Mouse (Mus musculus): ENCODE measurements around the gene Smg9. TPM values are rescaled to one million over a fixed set of nuclear protein-coding genes. Genes with fewer than 3 reads are reported as not detected.

Gene Smg9
- total and polyA plus RNA-seq, 2 experiments from 2014 or later: 27.4 to 52.3 TPM

- peak; percentile 41 for TF ChIP-seq CTCF (IDR thresholded peaks at IDR 0.05; ENCODE audit: low read depth)
- H3K9ac ChIP-seq (replicated peaks; ENCODE audit: low read length): 0 out of 2 replicates have a peak overlapping the region, but pooled peaks have one; percentile 21
- H3K4me3 ChIP-seq (ENCODE audit: low read length): no peak overlapping the region
- H3K9me3 ChIP-seq (ENCODE audit: low read length): no peaks in the 10 kb centered on the region
- H3K27ac ChIP-seq: peak overlapping the region; percentile 41
- H3K4me1 ChIP-seq (ENCODE audit: insufficient read depth, low read length): no peaks in the 10 kb centered on the region
- ATAC-seq: peak; percentile 14; the same call in 1 of the 2 replicates
- no peak overlapping the region for H3K4me2 ChIP-seq (ENCODE audit: low read depth, low read length)
- no peaks in the 10 kb centered on the region for H3K27me3 ChIP-seq (ENCODE audit: insufficient read depth, low read length)
- H3K36me3 ChIP-seq (ENCODE audit: insufficient read depth, low read length): 0 out of 2 replicates have a peak, but pooled peaks cover 8% of the 10 kb centered on the region
- 25% methylated on average over 7 of the region's 7 CpGs for WGBS
- DNase-seq (ENCODE audit: low spot score): peak; percentile 28
These were observed 22.2 kb downstream of the Smg9 start for GRCm38 (mm10) chr7:24421648-24422047.

- ATAC-seq: peak; percentile 64
- no peaks in the 10 kb centered on the region for H3K4me1 ChIP-seq (ENCODE audit: insufficient read depth, low read length)
- peak; percentile 65 for DNase-seq (ENCODE audit: low spot score)
- no peak overlapping the region for H3K4me2 ChIP-seq (ENCODE audit: low read depth, low read length)
- H3K9ac ChIP-seq (replicated peaks; ENCODE audit: low read length): 0 out of 2 replicates have a peak overlapping the region, but pooled peaks have one; percentile 21
- peak; percentile 38; the same call in 1 of the 2 replicates for TF ChIP-seq CTCF (IDR thresholded peaks at IDR 0.05; ENCODE audit: low read depth)
- H3K27ac ChIP-seq: peak overlapping the region; percentile 41; the same call in 1 of the 2 replicates
- no peaks in the 10 kb centered on the region for H3K9me3 ChIP-seq (ENCODE audit: low read length)
- H3K36me3 ChIP-seq (ENCODE audit: insufficient read depth, low read length): 0 out of 2 replicates have a peak, but pooled peaks cover 8% of the 10 kb centered on the region
- H3K27me3 ChIP-seq (ENCODE audit: insufficient read depth, low read length): no peaks in the 10 kb centered on the region
- H3K4me3 ChIP-seq (ENCODE audit: low read length): no peak overlapping the region
- 42% methylated on average over 8 of the region's 8 CpGs for WGBS
These were observed 22.8 kb downstream of the Smg9 start for GRCm38 (mm10) chr7:24422251-24422650.

DNA sequence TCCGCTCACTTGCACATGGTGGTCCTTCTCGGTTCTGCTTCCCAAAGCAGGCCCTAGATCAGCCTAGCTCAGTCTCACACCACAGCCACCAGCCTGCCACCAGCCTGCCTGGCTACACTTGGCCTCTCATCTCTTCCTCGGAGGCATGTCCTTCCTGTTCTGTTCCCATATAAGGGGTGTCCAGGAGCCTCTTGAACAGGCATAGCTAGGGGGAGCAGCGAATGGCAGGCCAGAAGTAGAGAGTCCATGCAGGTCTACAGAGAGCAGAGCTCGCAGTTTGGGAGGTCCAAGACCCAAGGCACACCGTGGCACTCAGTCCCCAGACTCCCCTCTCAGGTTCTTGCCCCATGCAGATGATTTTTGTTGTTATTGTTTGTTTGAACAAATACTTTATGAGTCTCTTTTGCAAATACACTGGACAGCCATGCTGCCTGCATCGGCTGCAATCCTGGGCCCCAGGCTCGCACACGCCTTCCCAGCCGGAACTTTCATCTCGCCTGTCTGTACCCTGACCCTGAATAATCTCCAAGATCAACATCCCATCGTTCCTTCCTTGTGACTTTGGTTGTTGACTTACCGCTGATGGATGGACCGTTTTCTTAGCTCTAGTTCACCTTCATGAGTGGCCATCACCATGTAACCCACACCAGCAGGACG lies 23.8 kb downstream of the Smg9 start:
- Histone ChIP-seq H3K4me3 (ENCODE audit: low read length) (no peak overlapping the region), H3K36me3 (ENCODE audit: insufficient read depth, low read length) (0 out of 2 replicates have a peak, but pooled peaks cover 8% of the 10 kb centered on the region), H3K27ac (no peak overlapping the region), H3K27me3 (ENCODE audit: insufficient read depth, low read length) (no peaks in the 10 kb centered on the region), H3K4me1 (ENCODE audit: insufficient read depth, low read length) (no peaks in the 10 kb centered on the region), H3K9me3 (ENCODE audit: low read length) (no peaks in the 10 kb centered on the region), H3K9ac (replicated peaks; ENCODE audit: low read length) (no peak overlapping the region), H3K4me2 (ENCODE audit: low read depth, low read length) (no peak overlapping the region)
- 87% methylated on average over 15 of the region's 15 CpGs for WGBS
- TF ChIP-seq CTCF (IDR thresholded peaks at IDR 0.05; ENCODE audit: low read depth): no peak
- DNase-seq (ENCODE audit: low spot score): no peak
- no peak for ATAC-seq

- no peaks in the 10 kb centered on the region for H3K4me1 ChIP-seq (ENCODE audit: insufficient read depth, low read length)
- H3K4me3 ChIP-seq (ENCODE audit: low read length): no peak overlapping the region
- H3K27ac ChIP-seq: peak overlapping the region; percentile 45; the same call in 1 of the 2 replicates
- DNase-seq (ENCODE audit: low spot score): peak; percentile 77
- ATAC-seq: peak; percentile 52; the same call in 1 of the 2 replicates
- no peaks in the 10 kb centered on the region for H3K9me3 ChIP-seq (ENCODE audit: low read length)
- H3K9ac ChIP-seq (replicated peaks; ENCODE audit: low read length): no peak overlapping the region
- TF ChIP-seq CTCF (IDR thresholded peaks at IDR 0.05; ENCODE audit: low read depth): no peak
- 0 out of 2 replicates have a peak, but pooled peaks cover 8% of the 10 kb centered on the region for H3K36me3 ChIP-seq (ENCODE audit: insufficient read depth, low read length)
- WGBS: 57% methylated on average over 12 of the region's 12 CpGs
- no peak overlapping the region for H3K4me2 ChIP-seq (ENCODE audit: low read depth, low read length)
- H3K27me3 ChIP-seq (ENCODE audit: insufficient read depth, low read length): no peaks in the 10 kb centered on the region
These were observed 24.7 kb downstream of the Smg9 start for GRCm38 (mm10) chr7:24423956-24424732.

- Histone ChIP-seq H3K4me2 (ENCODE audit: low read depth, low read length) (no peak overlapping the region), H3K27ac (no peak overlapping the region), H3K9ac (replicated peaks; ENCODE audit: low read length) (no peak overlapping the region), H3K9me3 (ENCODE audit: low read length) (no peaks in the 10 kb centered on the region), H3K27me3 (ENCODE audit: insufficient read depth, low read length) (no peaks in the 10 kb centered on the region), H3K36me3 (ENCODE audit: insufficient read depth, low read length) (0 out of 2 replicates have a peak, but pooled peaks cover under 1% of the 10 kb centered on the region), H3K4me3 (ENCODE audit: low read length) (no peak overlapping the region), H3K4me1 (ENCODE audit: insufficient read depth, low read length) (no peaks in the 10 kb centered on the region)
- 87% methylated on average over 9 of the region's 9 CpGs for WGBS
- no peak for TF ChIP-seq CTCF (IDR thresholded peaks at IDR 0.05; ENCODE audit: low read depth)
- ATAC-seq: no peak
- no peak for DNase-seq (ENCODE audit: low spot score)
These were observed 26.5 kb downstream of the Smg9 start for GRCm38 (mm10) chr7:24425919-24426318.

- 95% methylated on average over 8 of the region's 8 CpGs for WGBS
- no peak overlapping the region for H3K4me3 ChIP-seq (ENCODE audit: low read length)
- ATAC-seq: no peak
These were observed 27.7 kb downstream of the Smg9 start for GRCm38 (mm10) chr7:24427168-24427567.

More at GRCm38 (mm10) chr7:24427168-24427567, 27.7 kb downstream of the Smg9 start:
- Histone ChIP-seq H3K9me3 (ENCODE audit: low read length) (no peaks in the 10 kb centered on the region), H3K4me1 (ENCODE audit: insufficient read depth, low read length) (no peaks in the 10 kb centered on the region), H3K4me2 (ENCODE audit: low read depth, low read length) (no peak overlapping the region), H3K27me3 (ENCODE audit: insufficient read depth, low read length) (no peaks in the 10 kb centered on the region), H3K27ac (no peak overlapping the region), H3K36me3 (ENCODE audit: insufficient read depth, low read length) (no peaks in the 10 kb centered on the region), H3K9ac (replicated peaks; ENCODE audit: low read length) (no peak overlapping the region)
- no peak for DNase-seq (ENCODE audit: low spot score)
- no peak for TF ChIP-seq CTCF (IDR thresholded peaks at IDR 0.05; ENCODE audit: low read depth)

Measured in hindbrain, postnatal 0 days (tissue).